Mouse (Mus musculus) kidney, embryonic 16.5 days (tissue): Measurements from ENCODE around the gene Baiap2. TPM values are rescaled to one million over a fixed set of nuclear protein-coding genes. Genes with fewer than 3 reads are reported as not detected.

Source experiments
- ATAC-seq: fragments of 200-750 bp; cut with Nextera tagmentation; 2 replicates; pipeline ENCODE4 v1.8.0; 2017; ENCODE audit warnings: moderate TSS enrichment; ENCODE audit not compliant: low FRiP score, low TSS enrichment
- H3K27ac ChIP-seq: fragments of 300-500 bp; sonication (generic); 2 replicates; pipeline ENCODE4 v1.5.1; 2014; ENCODE audit warnings: low read length
- H3K27me3 ChIP-seq: fragments of 300-500 bp; sonication (generic); 2 replicates; pipeline ENCODE4 v1.6.1; 2014; ENCODE audit warnings: low read length, control low read depth, mixed read lengths; ENCODE audit not compliant: insufficient read depth
- H3K36me3 ChIP-seq: fragments of 300-500 bp; sonication (generic); 2 replicates; pipeline ENCODE4 v1.6.1; 2014; ENCODE audit warnings: low read length, control low read depth, mixed read lengths; ENCODE audit not compliant: insufficient read depth
- H3K4me1 ChIP-seq: fragments of 300-500 bp; sonication (generic); 2 replicates; pipeline ENCODE4 v1.6.1; 2014; ENCODE audit warnings: low read length, control low read depth, mixed read lengths; ENCODE audit not compliant: insufficient read depth
- H3K4me2 ChIP-seq: fragments of 300-500 bp; sonication (generic); replicated peaks from 2 replicates; pipeline ENCODE4 v1.6.1; 2014; ENCODE audit warnings: low read depth, low read length
- H3K4me3 ChIP-seq: fragments of 300-500 bp; sonication (generic); 2 replicates; pipeline ENCODE4 v1.5.1; 2014; ENCODE audit warnings: mild to moderate bottlenecking, low read length
- H3K9ac ChIP-seq: fragments of 300-500 bp; sonication (generic); replicated peaks from 2 replicates; pipeline ENCODE4 v1.6.1; 2014; ENCODE audit warnings: low read length
- H3K9me3 ChIP-seq: fragments of 300-500 bp; sonication (generic); 2 replicates; pipeline ENCODE4 v1.6.1; 2016; ENCODE audit warnings: low read length, control low read depth
- WGBS: fragments of 180-500 bp; shearing (Covaris S2); extraction: QIAGEN DNeasy Blood & Tissue Kit; methylation state at CpG from one replicate; pipeline ENCODE4 v1.1.7; 2014; 5-methylcytosine and 5-hydroxymethylcytosine counted together
- polyA plus RNA-seq: library from polyadenylated mRNA; unstranded; fragments of >200 nt; fragmentation: Nextera tagmentation; extraction: Ambion mirVana; gene quantifications from 2 replicates; pipeline ENCODE4 v1.2.1, GENCODE M21; 2015

Baiap2 gene
- polyA plus RNA-seq, 1 experiment from 2014 or later, result 25.3 TPM

DNA sequence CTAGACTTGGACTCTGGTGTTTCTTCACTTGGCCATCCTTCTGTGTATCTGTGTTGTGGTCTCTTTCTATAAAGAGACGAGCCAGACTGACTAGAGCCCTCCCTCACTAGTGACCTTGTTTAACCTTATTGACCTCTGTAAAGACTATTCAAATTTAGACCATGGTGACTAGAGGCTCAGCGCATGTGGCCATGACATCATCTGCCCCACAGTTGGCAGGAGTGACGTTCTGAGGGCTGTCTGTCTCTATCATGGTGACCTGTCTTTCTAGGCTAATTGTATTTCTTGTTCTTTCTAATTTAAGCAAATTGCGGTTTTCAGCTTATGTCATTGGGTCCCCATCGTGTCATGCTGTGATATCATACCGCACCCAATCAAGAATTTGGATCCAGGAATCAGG lies 8.8 kb downstream of the Baiap2 start:
- peaks cover 51% of the 10 kb centered on the region for H3K4me1 ChIP-seq
- WGBS, result 94% methylated on average over 6 of the region's 6 CpGs

DNA sequence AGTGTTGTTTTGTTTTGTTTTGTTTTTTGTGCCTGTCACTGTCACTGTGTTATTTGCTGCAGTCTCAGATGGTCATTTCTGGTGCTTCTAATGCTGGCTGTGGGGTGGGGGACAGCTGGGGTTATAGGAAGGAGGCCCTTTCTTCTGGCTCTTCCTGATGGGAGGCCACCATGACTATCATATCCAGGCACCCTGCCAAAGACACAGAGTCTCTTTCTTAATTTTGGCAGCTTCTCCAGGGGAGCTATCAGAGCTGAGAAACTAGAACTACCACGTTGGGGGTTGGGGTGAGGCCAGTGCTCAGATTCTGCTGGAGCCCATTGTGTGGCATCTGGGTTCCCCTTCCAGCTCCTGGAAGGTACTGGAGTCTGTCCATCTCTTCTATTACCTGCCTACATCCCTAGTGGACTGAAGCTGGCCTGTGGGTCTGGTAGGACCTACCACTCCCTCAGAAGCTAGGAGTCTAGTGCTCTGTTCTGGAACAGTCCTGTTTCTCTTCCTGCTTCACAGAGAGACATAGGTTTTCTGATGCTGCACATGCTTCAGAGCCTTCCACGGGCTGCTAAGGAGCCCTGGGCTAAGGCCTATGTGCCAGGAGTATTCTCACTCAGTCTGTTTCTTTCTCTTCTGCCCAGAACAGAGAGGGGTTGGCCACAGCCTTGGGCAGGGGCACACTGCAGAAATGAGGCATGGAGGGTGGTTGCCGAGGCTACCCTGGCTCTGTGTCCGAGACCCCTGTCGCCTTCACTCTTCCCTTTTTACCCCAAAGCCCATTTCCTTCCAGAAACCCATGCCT lies 10.1 kb downstream of the Baiap2 start:
- peaks cover 49% of the 10 kb centered on the region for H3K4me1 ChIP-seq
- no peak overlapping the region for H3K4me2 ChIP-seq
- H3K27ac ChIP-seq, result peak overlapping the region; percentile 65; the same call in 1 of the 2 replicates
- H3K9me3 ChIP-seq, result no peaks in the 10 kb centered on the region
- H3K36me3 ChIP-seq, result no peaks in the 10 kb centered on the region
- no peaks in the 10 kb centered on the region for H3K27me3 ChIP-seq
- no peak overlapping the region for H3K4me3 ChIP-seq
- 0 out of 2 replicates have a peak, but pooled peaks have one; percentile 28 for ATAC-seq
- no peak overlapping the region for H3K9ac ChIP-seq
- WGBS, result 75% methylated on average over 5 of the region's 5 CpGs

More for the DNA sequence above, 8.8 kb downstream of the Baiap2 start:
- Histone ChIP-seq H3K4me2 (no peak overlapping the region), H3K27me3 (no peaks in the 10 kb centered on the region), H3K36me3 (no peaks in the 10 kb centered on the region), H3K9ac (no peak overlapping the region), H3K4me3 (no peak overlapping the region), H3K9me3 (no peaks in the 10 kb centered on the region), H3K27ac (no peak overlapping the region)
- no peak for ATAC-seq

DNA sequence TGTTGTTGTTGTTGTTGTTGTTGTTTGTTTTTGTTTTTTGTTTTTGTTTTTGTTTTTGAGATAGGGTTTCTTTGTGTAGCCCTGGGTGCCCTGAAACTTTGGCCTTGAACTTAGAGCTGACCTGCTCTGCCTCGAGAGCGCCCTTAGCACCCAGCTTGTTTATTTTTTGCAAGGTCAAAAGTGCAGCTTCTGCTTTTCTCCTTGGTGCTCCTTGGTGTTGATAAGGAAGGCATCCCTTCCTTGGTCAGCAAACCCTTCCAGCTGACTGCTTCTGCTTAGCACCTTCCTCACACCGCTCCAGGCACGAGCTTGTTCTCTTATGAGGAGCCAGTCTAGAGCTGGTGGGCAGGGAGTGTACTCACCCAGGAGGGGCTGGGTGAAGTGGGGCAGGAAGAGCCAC lies 11.7 kb downstream of the Baiap2 start:
- no peak for ATAC-seq
- Histone ChIP-seq H3K27ac (no peak overlapping the region; the same call in 1 of the 2 replicates), H3K4me1 (peaks cover 49% of the 10 kb centered on the region), H3K4me2 (no peak overlapping the region), H3K36me3 (no peaks in the 10 kb centered on the region), H3K4me3 (no peak overlapping the region), H3K27me3 (no peaks in the 10 kb centered on the region), H3K9ac (no peak overlapping the region), H3K9me3 (no peaks in the 10 kb centered on the region)
- 55% methylated on average over 4 of the region's 4 CpGs for WGBS

DNA sequence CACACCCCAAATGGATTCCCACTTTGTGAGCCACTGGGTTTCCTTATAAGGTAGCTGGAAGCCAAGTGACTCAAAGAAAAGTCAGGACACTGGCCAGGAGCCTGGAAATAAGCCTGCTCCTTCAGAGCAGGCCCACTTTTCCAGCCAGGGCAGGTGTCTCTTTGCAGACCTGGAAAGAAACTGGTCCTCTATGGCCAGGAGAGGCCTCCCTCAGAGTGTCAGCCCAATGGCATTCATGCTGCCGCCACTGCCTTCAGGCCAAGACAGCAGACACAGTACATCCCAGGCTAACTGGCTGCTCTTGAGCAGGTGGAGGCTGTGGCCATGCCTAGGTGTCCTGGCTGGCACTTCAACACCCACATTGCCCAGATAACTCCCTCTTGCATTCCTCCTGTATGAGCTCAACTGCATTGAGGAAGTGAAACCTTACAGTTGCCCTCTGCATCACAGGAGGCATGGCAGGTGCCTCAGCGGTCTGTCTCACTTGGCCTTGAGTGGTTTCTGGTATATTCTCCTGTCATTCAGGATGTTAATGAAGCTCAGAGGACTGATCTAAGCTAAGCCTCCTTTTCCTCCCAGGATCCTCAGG lies 12.3 kb downstream of the Baiap2 start:
- no peaks in the 10 kb centered on the region for H3K27me3 ChIP-seq
- 60% methylated on average over 2 of the region's 2 CpGs for WGBS
- no peak for ATAC-seq
- H3K4me3 ChIP-seq, result no peak overlapping the region
- H3K9ac ChIP-seq, result no peak overlapping the region
- peak overlapping the region; percentile 21; the same call in 1 of the 2 replicates for H3K27ac ChIP-seq
- H3K4me1 ChIP-seq, result peaks cover 50% of the 10 kb centered on the region
- no peaks in the 10 kb centered on the region for H3K9me3 ChIP-seq
- H3K4me2 ChIP-seq, result no peak overlapping the region
- no peaks in the 10 kb centered on the region for H3K36me3 ChIP-seq

DNA sequence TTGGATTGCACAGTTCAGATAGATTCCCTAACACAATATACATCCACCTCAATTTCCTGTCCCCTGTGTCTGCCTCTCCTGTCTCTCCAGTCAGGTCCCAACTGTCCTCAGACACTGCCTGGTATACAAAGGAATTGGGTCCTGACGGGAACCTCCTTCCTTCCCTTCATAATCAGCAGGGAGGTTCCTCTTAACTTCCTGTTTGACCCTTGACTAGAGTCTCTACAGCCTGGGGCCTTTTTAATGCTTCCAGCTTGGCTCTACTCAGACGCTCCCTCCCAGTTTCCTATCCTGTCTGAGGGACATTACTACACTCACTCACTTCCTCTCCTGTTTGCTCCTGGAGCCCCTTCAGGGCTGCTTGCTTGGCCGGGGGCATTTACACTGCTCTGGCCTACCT lies 12.9 kb downstream of the Baiap2 start:
- H3K36me3 ChIP-seq, result no peaks in the 10 kb centered on the region
- H3K9me3 ChIP-seq, result no peaks in the 10 kb centered on the region
- peak overlapping the region; percentile 41; the same call in 1 of the 2 replicates for H3K27ac ChIP-seq
- H3K4me2 ChIP-seq, result no peak overlapping the region
- no peak for ATAC-seq
- peaks cover 50% of the 10 kb centered on the region for H3K4me1 ChIP-seq
- no peak overlapping the region for H3K4me3 ChIP-seq
- H3K27me3 ChIP-seq, result no peaks in the 10 kb centered on the region
- H3K9ac ChIP-seq, result no peak overlapping the region; the same call in 1 of the 2 replicates
- 38% methylated on average over 3 of the region's 3 CpGs for WGBS

DNA sequence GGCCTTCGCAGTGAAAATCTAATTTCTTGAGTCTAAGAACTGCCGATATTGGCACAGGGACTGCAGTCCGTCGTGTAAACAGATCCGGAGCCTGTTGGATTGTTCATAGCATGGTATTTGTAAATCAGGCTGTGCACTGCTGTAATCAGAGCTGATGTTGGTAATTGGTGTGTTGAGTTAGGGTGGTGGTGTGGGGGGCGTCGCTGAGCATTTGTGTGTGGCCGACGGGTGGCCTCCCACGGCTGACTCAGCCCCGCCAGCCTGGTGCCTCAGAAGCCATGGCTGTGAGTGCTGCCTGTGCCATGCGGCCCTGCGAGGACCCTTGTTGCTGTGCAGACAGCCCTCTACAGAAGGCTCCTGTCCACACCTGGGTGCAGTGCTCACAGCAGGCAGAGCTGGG lies 14.0 kb downstream of the Baiap2 start:
- H3K36me3 ChIP-seq, result no peaks in the 10 kb centered on the region
- no peak overlapping the region for H3K4me2 ChIP-seq
- ATAC-seq, result no peak
- 58% methylated on average over 13 of the region's 13 CpGs for WGBS
- no peak overlapping the region for H3K9ac ChIP-seq
- H3K9me3 ChIP-seq, result no peaks in the 10 kb centered on the region
- H3K27me3 ChIP-seq, result no peaks in the 10 kb centered on the region
- no peak overlapping the region for H3K4me3 ChIP-seq
- no peak overlapping the region for H3K27ac ChIP-seq
- H3K4me1 ChIP-seq, result peaks cover 50% of the 10 kb centered on the region

DNA sequence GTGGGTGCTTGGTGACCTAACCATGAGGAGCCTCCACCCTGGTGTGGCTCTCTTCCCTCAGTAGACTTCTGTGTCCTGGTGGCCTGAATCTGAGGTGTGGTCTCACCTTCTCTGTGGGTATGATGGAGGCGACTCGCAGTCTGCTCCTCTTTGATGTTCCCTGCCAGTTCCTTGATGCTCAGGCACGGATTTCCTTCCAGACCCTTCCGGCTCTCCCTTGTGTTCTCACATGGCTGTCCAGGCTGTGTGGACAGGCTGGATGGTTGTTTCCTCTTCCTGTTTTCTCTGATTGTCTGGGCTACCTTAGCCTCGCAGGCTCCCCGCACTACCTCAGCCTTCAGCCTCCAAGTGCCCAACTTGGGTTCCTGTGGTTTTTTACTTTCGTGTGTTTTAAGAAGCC lies 16.3 kb downstream of the Baiap2 start:
- no peak for ATAC-seq
- Histone ChIP-seq H3K9ac (no peak overlapping the region), H3K4me1 (peaks cover 31% of the 10 kb centered on the region), H3K4me3 (no peak overlapping the region), H3K9me3 (no peaks in the 10 kb centered on the region), H3K36me3 (no peaks in the 10 kb centered on the region), H3K27ac (no peak overlapping the region), H3K27me3 (no peaks in the 10 kb centered on the region), H3K4me2 (no peak overlapping the region)
- 75% methylated on average over 7 of the region's 7 CpGs for WGBS

DNA sequence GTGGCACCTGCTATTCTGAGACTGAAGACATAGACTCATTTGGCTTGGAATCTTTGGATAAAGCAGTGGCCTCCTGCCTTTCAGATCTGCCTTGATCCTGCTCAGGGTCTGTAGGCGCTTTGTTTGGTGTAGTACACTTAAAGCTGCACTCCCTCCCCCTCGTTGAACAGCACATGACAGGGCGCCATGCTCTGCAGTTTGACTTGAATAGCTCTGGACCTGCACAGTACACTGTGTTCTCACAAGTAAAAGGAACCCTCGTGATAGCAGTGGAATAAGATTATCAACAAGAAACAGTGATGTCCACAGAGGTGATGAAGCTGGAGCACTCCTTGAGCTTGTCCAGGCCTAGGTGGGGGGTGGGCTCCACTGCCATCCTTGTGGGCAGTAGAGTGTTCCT lies 17.2 kb downstream of the Baiap2 start:
- Histone ChIP-seq H3K36me3 (no peaks in the 10 kb centered on the region), H3K4me2 (no peak overlapping the region), H3K9me3 (no peaks in the 10 kb centered on the region), H3K27ac (no peak overlapping the region), H3K9ac (no peak overlapping the region), H3K27me3 (no peaks in the 10 kb centered on the region), H3K4me3 (no peak overlapping the region), H3K4me1 (peaks cover 23% of the 10 kb centered on the region)
- ATAC-seq, result no peak
- 76% methylated on average over 4 of the region's 4 CpGs for WGBS

DNA sequence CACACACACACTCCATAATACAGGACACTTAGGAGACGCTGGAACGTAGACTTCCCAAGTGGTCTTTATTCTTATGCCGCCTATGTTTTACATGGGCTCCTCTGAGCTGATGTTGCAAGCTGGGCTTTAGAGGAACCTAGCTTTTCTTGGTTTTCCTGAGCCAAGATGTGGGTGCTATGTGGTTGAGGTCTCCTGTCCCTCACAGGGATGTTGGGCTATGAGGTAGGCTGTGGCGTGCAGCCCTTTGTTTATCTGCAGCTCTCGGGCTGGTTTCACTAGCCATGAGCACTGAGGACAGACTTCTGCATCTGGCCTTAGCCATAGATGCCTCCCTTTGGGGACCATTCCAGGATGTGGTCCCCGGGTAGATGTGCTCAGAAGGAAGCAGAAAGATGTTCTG lies 18.1 kb downstream of the Baiap2 start:
- H3K4me3 ChIP-seq, result no peak overlapping the region
- ATAC-seq, result no peak
- H3K9ac ChIP-seq, result no peak overlapping the region
- H3K27me3 ChIP-seq, result no peaks in the 10 kb centered on the region
- H3K4me2 ChIP-seq, result no peak overlapping the region
- H3K36me3 ChIP-seq, result 0 out of 2 replicates have a peak, but pooled peaks cover under 1% of the 10 kb centered on the region
- peaks cover 14% of the 10 kb centered on the region for H3K4me1 ChIP-seq
- WGBS, result 87% methylated on average over 6 of the region's 6 CpGs
- H3K9me3 ChIP-seq, result no peaks in the 10 kb centered on the region
- no peak overlapping the region for H3K27ac ChIP-seq

DNA sequence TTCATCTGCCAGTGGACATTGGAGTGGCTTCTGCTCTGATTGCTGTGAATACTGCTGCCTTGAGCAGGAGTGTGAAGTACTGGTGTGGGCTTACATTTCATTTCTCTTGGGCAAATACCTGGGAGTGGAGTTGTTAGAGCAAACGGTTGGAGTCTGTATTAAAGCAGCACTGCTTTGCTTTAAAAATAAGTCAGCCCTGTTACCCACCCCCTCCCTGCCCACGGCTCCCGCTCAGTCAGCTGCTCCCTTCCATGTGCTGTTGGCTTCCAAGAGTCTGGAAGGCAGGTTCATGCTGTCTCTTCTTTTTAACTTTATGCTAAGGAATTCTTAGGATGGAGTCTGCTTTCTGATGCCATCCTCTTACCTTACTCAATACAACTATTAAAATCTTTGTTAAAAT lies 18.9 kb downstream of the Baiap2 start:
- Histone ChIP-seq H3K27me3 (no peaks in the 10 kb centered on the region), H3K27ac (no peak overlapping the region), H3K9ac (no peak overlapping the region), H3K4me2 (no peak overlapping the region), H3K4me3 (no peak overlapping the region), H3K9me3 (no peaks in the 10 kb centered on the region), H3K36me3 (0 out of 2 replicates have a peak, but pooled peaks cover 5% of the 10 kb centered on the region), H3K4me1 (peaks cover 7% of the 10 kb centered on the region; the same call in 1 of the 2 replicates)
- 72% methylated on average over 3 of the region's 3 CpGs for WGBS
- ATAC-seq, result no peak
